Mouse (Mus musculus) right cerebral cortex, postnatal 25 days (tissue): ENCODE data around the gene Kpna7.
"Not testable (repeated sequence)": the region's sequence is repeated elsewhere in the genome, so short reads cannot be mapped to it uniquely, and the experiment has no call there.

ENCODE experiments used
- DNase-seq: peaks from one replicate; pipeline ENCODE4 v3.0.0; 2022

Gene Kpna7

DNA sequence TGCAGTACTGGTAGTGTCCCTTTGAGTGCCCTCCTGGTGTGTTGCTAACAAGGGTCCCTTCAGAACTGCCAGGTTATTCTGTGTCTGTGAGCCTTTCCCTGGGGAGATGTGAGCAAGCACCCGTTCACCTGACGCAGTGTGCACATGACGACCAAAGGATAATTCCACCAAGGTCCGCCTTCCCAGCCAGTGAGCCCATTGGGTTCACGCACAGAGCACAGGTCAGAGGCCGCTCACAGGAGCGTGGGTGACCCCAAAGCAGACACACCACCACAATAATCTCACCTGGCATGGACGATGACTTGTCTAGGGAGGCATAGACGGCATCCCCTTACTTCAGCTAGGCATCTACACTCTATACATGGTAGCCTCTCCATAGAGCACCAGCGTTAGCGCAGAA is 17.6 kb upstream of the Kpna7 start:
- not testable (repeated sequence) for DNase-seq

DNA sequence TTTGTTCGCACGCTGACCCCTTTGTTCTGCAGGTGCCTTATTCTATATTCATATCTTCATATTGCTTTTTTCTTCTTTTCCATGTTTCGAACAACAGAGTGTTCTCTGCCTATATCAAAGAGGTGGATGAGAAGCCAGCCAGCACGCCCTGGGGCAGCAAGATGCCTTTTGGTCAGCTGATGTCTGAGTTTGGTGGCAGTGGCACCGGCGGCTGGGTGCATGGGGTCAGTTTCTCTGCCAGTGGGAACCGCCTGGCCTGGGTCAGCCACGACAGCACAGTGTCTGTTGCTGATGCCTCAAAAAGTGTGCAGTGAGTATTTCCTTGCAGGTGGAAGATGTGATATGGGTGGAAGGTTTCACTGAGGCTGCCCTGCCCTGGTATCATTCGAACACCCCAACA is 17.1 kb upstream of the Kpna7 start:
- no peak for DNase-seq

DNA sequence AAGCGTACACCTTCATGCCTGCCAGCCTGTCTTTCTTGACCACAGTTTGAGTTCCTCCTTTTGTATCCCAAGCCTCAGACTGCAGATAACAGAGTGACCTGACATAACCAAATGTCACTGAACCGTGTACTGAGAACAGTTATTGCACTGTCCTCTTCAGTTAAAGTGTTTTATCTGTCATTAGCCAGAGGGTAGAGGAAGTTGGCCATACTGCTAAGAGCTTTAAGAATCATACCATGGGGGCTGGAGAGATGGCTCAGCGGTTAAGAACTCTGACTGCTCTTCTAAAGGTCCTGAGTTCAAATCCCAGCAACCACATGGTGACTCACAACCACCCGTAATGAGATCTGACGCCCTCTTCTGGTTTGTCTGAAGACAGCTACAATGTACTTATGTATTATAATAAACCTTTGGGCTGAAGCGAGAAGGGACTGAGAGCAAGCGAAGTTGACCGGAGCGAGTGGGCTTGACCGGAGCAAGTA is 14.6 kb upstream of the Kpna7 start:
- DNase-seq = no peak

DNA sequence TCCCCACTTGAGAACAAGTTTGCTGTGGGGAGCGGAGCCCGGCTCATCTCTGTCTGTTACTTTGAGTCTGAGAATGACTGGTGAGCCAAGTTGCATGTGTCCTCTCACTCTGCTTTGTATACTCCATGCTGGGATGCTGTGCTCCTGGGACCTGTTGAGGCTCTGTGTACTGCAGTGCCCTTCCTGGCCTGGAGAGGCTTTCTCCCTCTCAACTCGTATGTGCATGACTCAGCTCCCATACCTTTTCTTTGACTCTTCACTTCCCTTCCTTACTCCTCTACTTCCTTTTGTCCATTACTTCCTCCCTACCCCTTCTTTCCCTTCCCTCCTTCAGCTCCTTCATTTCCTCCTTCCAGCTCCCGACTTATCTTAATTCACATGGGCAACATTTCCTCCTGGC is 12.4 kb upstream of the Kpna7 start:
- DNase-seq = no peak

DNA sequence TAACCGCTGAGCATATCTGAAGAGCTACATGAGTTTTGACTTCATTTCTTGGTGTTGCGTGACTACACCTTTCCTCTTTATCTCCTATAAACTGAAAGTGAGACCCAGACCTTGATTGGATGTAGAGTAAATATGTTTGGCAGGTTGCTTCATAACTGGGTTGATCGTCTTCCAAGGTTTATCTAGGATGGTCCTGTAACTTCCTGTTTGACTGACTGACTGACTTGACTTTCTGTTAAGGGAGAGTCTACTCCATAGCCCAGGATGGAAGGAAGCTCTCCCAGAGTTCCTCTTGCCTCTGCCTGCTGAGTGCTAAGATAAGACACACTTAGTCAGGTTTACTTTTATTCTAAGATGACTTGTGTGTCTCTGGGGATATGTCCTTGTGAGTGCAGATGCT is 6.0 kb upstream of the Kpna7 start:
- DNase-seq = no peak

DNA sequence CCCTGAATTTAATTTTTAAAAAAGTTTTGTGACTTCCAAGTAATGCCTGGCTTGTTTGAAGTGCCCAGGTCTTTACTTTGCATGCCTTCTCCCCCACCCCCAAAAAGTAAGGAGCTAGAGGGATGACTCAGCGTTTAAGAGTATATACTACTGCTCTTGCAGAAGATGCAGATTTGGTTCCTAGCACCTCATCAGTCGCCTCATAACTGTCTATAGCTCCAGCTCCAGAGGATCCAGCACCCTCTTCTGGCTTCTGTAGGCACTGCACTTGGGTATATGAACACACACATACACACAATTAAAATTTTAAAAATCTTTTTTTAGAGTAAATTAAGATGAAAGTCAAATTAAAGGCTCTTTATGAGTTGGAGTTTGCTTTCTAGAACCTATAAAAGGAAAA is 4.4 kb upstream of the Kpna7 start:
- no peak for DNase-seq

DNA sequence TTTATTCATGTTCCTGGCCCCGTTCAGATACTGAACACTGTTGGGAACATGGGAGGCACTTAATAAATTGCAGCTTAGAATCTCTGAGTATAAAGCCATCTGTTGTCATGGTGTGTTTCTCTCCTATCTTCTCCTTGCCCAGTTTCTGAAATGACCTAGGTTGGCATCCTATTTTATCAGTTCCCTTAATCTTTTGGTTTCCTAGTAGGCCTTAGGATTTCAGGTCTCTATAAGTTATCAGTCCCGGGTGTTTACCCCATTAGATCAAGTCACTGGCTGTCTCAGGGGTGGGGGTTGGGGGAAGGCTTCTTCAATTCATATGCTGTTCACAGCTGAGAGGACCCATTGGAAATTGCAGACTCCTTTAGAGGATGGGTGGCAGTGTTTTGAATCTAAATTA is 992 bp upstream of the Kpna7 start:
- DNase-seq = no peak

DNA sequence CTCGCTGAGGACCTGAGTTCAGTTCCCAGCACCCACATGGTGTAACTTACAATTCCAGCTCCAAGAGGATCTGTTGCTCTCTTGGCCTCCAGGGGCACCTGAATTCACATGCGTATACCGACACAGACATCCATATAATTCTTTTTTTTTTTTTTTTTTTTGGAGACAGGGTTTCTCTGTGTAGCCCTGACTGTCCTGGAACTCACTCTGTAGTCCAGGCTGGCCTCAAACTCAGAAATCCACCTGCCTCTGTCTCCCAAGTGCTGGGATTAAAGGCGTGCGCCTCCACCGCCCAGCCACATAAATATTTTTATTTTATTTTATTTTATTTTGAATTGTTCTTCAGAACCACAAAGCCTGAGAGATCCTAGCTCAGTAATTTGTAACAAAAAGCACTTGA is 629 bp downstream of the Kpna7 start:
- not testable (repeated sequence) for DNase-seq

DNA sequence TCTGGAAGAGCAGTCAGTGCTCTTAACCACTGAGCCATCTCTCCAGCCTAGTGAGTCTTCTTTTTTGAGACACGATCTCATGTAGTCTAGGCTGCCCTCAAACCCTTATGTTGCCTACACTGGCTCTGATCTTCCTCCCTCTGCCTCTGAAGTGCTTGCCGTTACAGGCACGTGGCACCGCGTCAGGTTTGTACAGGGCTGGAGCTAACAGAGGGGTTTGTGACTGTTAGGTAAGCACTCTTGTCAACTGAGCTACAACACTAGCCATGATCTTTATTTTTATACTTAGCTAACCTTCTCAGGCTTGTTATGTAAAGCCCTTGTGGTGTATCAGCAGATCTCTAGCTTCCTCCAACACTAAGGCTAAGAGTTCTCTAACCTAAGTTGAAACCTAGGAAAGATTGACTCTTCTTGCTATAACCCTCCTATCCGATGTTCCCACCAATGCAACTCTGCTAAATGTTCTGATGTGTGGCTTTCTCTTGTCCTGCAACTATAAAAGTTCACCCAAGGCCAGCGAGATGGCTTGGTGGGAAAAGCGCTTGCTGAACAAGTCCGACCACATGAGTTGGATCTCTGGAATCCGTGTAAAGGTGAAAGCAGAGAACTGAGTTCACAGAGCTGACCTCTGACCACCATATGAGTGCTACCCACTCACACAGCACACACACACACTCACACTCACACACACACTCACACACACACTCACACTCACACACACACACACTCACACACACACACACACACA is 1.8 kb downstream of the Kpna7 start:
- DNase-seq = no peak

DNA sequence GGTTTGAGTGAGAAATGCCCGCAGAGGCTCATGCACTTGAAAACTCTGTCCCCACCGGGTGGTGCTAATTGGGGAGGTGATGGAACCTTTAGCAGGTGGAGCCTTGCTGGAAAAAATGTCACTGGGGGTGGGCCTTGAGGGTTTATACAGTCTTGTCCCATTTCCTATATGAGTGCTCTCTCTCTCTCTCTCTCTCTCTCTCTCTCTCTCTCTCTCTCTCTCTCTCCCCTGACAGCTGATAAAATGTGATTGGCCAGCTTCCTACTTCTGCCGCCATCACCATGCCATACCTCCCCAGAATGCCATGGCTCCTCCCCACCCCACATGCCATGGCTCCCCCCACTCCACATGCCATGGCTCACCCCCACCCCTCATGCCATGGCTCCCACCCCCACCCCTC is 8.7 kb downstream of the Kpna7 start:
- DNase-seq = no peak

DNA sequence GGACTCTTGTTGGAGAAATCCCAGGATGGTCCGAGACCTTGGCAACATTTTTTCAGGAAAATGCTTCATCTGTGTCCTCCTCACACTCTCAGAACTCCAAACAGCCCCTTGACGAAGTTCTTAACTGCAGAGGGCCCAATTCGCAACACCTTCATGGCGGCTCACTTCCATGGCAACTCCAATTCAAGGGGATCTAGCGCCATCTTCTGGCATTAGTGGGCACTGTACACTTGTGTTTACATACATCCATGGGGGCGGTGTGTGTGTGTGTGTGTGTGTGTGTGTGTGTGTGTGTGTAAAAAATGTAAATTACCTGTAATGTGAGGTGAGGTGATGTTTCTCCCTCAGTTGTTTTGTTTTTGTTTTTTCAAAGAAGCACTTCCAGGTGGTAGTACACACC is 12.5 kb downstream of the Kpna7 start:
- no peak for DNase-seq

DNA sequence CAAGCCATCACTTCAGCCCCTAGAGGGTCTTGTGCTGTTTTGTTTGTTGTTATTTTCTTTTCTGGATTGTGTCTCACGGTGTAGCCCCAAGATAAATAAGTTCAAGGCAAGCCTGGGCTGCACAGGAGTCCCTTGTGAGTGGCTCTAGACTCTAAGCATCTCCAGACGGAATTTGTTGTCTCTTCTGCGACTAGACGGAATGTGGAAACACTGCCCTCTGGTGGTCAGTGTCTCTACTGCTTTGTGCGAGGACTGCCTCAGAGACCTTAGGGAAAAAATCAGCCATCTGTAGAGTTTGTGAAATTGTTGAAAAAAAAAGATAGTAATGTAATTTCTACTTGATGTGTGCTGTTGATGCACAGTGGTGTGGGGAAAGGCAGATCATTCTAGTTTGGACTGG is 14.1 kb downstream of the Kpna7 start:
- DNase-seq = peak; percentile 69

DNA sequence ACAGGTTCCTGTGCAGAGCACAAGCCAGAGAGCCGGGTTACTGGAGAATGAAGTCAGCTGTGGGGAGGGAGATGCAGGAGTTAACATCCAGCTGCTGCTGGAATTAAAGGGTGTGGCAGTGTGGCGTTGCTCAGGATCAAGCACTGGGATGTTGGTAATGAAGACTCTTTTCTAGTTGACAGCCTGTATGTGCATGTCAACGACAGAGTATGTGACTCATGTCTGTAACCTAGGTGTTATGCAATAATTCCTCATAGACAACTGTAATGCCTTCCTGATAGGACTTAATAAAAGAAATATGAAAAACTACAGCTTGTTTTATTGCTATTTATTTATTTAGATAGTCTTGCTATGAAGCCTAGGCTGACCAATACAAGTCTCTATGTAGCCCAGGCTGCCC is 15.0 kb downstream of the Kpna7 start:
- DNase-seq = no peak

DNA sequence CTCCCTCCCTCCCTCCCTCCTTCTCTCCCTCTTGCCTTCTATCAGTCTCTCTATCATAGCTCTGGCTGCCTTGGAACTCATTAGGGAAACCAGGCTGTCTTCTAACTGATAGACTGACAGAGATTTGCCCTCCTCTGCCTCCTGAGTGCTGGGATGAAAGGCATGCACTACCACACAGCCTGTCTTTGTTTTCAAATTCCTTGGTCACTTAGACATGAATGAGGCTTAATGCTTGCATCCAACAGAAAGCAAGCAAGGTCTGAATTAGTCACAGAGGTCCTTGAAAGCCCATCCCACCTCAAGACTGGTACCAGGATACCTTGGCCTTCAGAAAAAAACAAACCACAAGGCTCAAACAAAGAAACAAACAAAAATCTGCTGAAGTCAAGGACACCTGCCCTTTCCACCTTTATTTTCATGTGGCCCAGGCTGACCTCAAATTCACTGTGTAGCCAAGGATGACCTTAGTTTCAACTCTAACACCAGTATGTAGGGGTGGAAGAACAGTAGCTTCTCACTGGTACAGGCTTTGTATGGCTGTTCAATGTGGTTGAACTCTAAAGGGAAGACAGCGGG is 19.0 kb downstream of the Kpna7 start:
- DNase-seq = no peak

DNA sequence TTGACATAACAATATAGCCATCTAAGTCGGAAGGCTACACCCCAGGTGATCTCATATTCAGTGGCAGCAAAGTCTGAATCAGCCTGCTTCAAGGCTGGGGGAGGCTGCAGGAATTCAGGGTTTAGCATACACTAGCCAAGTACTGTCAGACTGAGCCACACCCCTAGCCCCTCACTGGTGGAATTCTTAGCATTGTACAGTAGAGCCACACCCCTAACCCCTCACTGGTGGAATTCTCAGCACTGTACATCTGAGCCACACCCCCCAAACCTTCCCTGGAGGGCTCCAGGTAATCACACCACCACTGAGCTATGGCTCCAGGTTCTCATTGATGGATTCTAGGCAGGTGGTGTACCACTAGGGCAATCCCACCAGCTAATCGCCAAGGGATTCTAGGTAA is 24.3 kb downstream of the Kpna7 start:
- no peak for DNase-seq

DNA sequence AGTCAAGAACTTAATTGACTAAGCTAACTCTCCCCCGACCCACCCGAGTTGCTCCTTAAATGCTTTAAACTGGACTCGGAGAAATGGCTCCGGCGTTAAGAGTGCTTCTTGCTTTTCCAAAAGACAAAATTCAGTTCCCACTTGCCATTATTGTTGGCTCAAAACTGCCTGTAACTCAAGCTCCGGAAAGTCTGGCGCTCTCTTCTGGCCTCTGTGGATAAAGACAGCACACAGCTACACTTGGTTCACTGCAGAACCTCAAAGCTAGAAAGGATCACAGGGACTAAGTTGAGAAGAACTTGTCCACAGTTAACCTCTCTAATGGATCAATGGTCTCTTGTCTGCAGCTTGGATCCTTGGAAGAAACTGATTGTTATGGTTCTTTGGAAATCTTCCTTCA is 25.1 kb downstream of the Kpna7 start:
- DNase-seq = no peak

DNA sequence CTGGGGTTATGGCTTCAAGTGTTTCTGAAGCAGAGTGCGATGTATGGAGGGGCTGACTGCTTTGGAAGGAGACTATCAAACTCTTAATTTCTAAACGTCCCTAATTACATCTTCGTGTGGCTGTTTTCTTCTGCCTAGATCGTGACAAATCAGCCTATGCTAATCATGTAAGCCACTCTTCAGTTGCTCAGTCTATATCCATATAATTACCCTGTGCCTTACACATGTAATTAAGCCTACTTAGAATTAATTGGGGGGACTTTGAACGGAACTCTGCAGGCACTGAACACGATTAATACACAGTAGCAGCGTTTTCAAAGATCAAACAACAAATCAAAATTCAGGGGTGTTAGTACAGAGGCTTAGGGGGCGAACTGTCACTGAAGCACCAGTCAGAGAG is 25.9 kb downstream of the Kpna7 start:
- no peak for DNase-seq

DNA sequence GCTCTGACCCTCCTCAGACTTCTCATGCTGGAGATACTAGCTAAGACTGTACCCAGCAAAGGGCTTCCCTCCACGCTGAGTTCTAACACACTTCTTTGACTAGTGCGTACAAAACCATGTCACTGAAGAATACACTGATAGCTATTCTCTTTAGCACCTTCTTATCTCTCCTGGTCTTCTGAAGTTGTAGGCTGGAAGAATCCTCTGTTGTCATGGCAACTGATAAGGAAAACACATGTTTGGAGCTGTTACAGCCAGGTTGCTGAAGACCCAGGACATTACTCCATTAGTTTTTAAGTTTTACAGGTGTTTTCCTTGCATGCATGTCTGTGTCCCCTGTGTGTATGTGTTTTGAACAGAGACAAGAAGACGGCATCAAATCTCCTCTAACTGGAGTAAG is 29.6 kb downstream of the Kpna7 start:
- DNase-seq = not testable (repeated sequence)

DNA sequence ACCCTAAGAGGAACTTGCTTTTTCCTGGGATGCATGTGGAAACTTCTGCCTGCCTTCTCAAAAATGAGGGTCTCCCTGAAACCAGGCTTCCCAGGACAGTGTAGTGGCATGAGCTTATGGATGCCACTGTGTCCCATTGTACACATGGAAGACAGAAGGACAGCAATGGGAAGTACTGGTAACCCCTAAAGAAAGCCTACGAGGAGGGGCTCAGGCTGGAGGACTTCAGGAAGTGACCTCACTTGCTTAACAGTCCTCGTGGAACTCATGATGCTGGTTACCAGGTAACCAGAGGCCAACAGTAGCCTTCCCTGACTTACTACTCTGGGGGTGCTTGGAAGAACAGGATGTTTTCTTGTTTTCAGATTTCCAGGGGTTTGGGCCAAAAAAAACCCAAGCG is 41.1 kb downstream of the Kpna7 start, which contains the start of gene 1700018F24Rik:
1700018F24Rik (plus strand) TSS at position 301 of the 400 bp plus-strand sequence.
- not testable (repeated sequence) for DNase-seq

DNA sequence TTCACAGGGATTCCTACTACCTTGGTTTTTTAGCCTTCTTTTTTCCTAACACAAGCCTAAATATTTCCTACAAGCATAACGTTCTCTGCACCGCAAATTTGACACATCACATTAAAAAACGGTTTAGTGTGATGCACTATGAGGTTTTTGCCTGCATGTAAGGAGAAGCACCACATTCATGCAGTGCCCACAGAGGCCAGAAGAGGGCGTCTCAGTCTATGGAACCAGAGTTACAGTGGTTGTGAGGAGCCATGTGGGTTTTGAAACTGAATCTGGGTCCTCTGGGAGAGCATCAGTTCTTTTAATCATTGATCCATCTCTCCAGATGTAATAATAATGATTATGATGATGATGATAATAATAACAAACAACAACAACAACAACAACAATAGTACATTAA is 42.2 kb downstream of the Kpna7 start:
- DNase-seq = no peak

DNA sequence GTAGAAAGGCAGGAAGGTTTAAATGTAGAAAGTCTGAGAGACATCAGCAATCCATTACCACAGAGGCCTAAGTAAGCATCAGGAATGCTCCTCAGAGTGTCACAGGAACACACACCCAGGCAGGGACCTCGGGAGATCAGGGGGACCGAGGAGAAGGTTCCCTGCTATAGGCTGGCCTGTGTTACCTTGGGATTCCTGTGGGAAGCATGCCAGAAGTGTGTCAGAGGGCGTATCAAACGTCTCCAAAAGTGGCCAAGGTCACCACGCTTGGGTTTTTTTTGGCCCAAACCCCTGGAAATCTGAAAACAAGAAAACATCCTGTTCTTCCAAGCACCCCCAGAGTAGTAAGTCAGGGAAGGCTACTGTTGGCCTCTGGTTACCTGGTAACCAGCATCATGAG is 51.4 kb downstream of the Kpna7 start, which contains the start of gene Gm4871:
Gm4871 (minus strand) TSS at position 364 of the 400 bp plus-strand sequence.
- not testable (repeated sequence) for DNase-seq

DNA sequence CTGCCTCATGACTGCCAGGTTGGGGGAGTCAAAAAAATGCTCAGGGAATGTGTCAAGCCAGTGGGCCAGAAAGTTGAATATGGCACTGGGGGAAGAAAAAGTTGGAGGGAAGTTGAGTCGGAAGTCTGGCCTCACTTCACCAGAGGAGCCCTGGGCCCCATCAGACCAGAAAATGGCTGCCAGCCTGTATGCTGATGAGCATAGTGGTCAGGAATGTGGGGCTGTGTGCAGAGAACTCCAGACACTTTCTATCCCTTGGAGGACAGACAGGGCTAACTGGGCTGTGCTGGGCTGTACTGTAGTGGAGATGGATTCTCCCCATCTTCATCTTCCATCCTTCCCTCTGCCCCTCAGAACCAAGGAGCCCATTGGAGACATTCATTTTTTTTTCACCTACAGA is 53.4 kb downstream of the Kpna7 start:
- not testable (repeated sequence) for DNase-seq

DNA sequence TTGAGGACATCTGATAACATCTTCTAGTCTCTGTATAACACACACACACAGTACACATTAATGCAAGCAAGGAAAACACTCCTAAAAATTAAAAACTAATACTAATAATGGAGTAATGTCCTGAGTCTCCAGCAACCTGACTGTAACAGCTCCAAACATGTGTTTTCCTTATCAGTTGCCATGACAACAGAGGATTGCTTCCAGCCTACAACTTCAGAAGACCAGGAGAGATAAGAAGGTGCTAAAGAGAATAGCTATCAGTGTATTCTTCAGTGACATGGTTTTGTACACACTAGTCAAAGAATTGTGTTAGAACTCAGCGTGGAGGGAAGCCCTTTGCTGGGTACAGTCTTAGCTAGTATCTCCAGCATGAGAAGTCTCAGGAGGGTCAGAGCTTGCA is 63.1 kb downstream of the Kpna7 start:
- not testable (repeated sequence) for DNase-seq

DNA sequence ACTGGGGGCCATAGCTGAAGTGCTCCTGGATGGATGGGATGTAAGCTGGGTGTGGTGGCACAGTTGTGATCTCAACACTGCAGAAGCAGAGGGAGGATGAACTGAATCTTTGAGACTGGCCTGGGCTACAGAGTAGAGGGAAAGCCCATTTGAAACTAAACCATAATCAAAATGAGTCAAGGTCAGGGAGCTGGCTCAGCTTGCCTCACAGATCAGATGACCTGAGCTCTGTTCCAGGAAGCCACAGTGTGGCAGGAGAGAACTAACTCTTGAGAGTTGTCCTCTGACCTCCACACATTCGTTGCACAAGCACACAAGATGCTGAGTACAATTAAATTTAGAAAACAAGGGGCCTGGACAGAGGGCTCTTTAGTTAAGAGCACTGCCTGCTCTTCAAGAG is 63.6 kb downstream of the Kpna7 start:
- not testable (repeated sequence) for DNase-seq

DNA sequence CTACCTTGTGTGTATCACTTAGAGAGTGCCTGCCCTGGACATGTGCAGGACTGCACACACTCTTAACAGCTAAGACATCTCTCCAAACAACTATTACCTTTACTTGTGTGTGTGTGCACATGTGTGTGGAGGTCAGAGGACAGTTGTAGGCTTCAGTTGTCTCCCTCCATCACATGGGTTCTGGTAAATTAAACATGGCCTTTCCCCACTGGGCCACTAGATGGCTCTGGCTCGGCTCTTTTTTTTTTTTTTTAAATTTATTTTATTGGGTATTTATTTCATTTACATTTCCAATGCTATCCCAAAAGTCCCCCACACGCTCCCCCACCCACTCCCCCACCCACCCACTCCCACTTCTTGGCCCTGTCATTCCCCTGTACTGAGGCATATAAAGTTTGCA is 67.1 kb downstream of the Kpna7 start:
- not testable (repeated sequence) for DNase-seq
